Mouse (Mus musculus) B cell, adult 67 days (primary cell): ENCODE measurements around the gene Krtap6-1. TPM values are rescaled to one million over a fixed set of nuclear protein-coding genes. Genes with fewer than 3 reads are reported as not detected.

Source experiments
- total RNA-seq, 2 experiments: library from RNA; stranded (reverse); gene quantifications; 4 replicates each; pipeline ENCODE4 v1.2.4; 2023

Gene Krtap6-1
- total RNA-seq, result not detected

DNA sequence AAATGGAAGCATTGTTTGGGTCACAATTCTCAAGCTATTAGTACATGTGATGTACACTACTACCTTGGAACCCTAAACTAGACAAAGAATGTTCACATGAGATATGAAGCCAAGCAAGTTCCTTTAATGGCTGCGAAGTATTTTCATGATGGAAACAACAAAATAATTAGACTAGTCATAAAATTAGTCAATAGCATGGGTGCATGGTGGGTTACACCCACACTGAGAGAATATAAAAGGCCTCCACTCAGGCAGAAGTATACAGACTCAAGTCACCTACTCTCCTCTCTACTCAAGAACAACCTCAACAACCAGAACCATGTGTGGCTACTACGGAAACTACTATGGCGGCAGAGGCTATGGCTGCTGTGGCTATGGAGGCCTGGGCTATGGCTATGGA lies at the start of gene Krtap6-1:
Krtap6-1 (plus strand) TSS at position 301 of the 400 bp plus-strand sequence.

DNA sequence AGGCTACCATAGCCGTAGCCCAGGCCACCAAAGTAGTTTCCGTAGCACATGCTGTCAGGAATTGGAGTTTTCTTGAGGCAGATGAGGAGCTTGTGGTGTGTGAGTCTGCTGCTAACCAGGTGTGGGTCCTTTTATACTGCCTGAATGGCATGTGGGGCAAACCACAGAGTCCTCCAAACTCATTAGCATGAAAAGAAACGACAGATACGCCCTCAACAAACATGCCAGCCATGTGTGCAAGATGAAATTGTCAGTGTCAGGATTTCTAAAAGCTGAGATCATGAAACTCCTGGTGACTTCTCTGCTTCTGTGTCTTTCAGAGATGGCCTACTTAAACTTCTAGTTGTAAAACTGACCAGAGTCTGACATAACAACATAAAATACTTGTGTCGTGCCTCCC lies 20.8 kb upstream of the Krtap6-1 start, which contains the start of gene Krtap22-2:
Krtap22-2 (minus strand) TSS at position 101 of the 400 bp plus-strand sequence.

DNA sequence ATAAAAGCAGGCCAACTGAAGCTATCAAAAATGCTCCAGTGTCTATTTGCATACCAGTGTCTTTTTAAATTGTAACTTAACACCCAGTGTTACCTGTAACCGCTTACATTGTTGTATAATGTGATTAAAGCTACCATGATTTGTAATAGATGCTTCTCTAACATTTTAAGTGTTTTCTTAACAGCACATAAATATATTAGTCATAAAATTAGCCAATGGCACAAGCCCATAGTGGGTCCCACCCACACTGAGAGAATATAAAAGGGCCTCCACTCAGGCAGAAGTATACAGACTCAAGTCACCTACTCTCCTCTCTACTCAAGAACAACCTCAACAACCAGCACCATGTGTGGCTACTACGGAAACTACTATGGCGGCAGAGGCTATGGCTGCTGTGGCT lies 16.5 kb upstream of the Krtap6-1 start, which contains the start of gene Gm10229:
Gm10229 (plus strand) TSS at position 301 of the 400 bp plus-strand sequence.

GRCm38 (mm10) chr16:89041372-89041771 lies 9.9 kb downstream of the Krtap6-1 start, which contains the start of gene Gm10228:
Gene Gm10228, minus strand, starts transcription at chr16:89041472.

DNA sequence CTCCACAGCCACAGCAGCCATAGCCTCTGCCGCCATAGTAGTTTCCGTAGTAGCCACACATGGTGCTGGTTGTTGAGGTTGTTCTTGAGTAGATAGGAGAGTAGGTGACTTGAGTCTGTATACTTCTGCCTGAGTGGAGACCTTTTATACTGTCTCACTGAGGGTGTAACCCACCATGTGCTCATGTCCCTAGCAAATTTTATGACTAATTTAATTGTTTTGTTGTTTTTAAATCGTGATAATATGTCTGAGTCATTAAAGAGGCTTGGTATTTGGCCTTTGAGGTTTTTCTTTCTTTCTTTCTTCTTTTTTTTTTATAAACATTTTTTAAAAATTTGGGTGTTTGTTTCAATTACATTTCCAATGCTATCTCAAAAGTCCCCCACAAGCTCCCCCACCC lies 16.3 kb downstream of the Krtap6-1 start, which contains the start of gene Krtap6-5:
Krtap6-5 (minus strand) TSS at position 101 of the 400 bp plus-strand sequence.

DNA sequence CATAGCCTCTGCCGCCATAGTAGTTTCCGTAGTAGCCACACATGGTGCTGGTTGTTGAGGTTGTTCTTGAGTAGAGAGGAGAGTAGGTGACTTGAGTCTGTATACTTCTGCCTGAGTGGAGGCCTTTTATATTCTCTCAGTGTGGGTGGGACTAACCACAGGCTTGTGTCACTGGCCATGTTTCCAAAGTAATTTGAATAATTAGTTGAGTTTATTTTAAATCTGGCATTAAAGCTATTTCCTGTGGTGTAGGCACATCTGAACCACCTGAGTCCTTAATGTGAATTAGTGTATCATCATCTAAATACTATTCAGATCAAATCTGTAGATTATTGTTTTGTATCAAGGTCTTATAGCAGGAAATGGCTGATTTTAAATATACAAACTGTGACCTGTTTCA lies 32.4 kb downstream of the Krtap6-1 start, which contains the start of gene 1110025L11Rik:
1110025L11Rik (minus strand) TSS at position 101 of the 400 bp plus-strand sequence.

Other genes with a start within 250 kb of the Krtap6-1 start
- gene Gm20741, start 219.5 kb upstream of the Krtap6-1 start, total RNA-seq, result not detected
- not detected for gene Krtap15, start 211.5 kb upstream of the Krtap6-1 start, total RNA-seq
- gene Krtap14, start 205.6 kb upstream of the Krtap6-1 start, total RNA-seq, result not detected
- gene Krtap19-1, start 162.3 kb upstream of the Krtap6-1 start, total RNA-seq, result not detected
- gene Krtap19-2, start 157.4 kb upstream of the Krtap6-1 start, total RNA-seq, result not detected
- gene Krtap19-3, start 153.7 kb upstream of the Krtap6-1 start, total RNA-seq, result not detected
- not detected for gene Krtap19-4, start 146.6 kb upstream of the Krtap6-1 start, total RNA-seq
- not detected for gene Krtap19-5, start 135.2 kb upstream of the Krtap6-1 start, total RNA-seq
- gene Krtap19-9b, start 99.4 kb upstream of the Krtap6-1 start, total RNA-seq, result not detected
- not detected for gene Krtap16-3, start 68.8 kb upstream of the Krtap6-1 start, total RNA-seq
- not detected for gene Krtap22-2, start 20.9 kb upstream of the Krtap6-1 start, total RNA-seq
- gene Gm10229, start 16.4 kb upstream of the Krtap6-1 start, total RNA-seq, result not detected
- not detected for gene Gm10228, start 9.8 kb downstream of the Krtap6-1 start, total RNA-seq
- not detected for gene Krtap6-5, start 16.2 kb downstream of the Krtap6-1 start, total RNA-seq
- not detected for gene 1110025L11Rik, start 32.3 kb downstream of the Krtap6-1 start, total RNA-seq
- gene Krtap6-3, start 52.3 kb downstream of the Krtap6-1 start, total RNA-seq, result not detected
- gene Gm6358, start 109.2 kb downstream of the Krtap6-1 start, total RNA-seq, result not detected
- not detected for gene Gm10061, start 119.4 kb downstream of the Krtap6-1 start, total RNA-seq
- gene Gm9789, start 126.3 kb downstream of the Krtap6-1 start, total RNA-seq, result not detected
- gene Gm7735, start 137.8 kb downstream of the Krtap6-1 start, total RNA-seq, result not detected
- gene 1110057P08Rik, start 143.0 kb downstream of the Krtap6-1 start, total RNA-seq, result not detected
- gene Krtap20-2, start 174.2 kb downstream of the Krtap6-1 start, total RNA-seq, result not detected